Mouse (Mus musculus) cerebellum, adult 18-20 months (tissue): ENCODE results near the gene Klhdc4.
A peak's percentile ranks its signal among the peaks of the same experiment; 100 is the strongest.

Experiments
- DNase-seq, 2 experiments: peaks; one replicate each; pipeline ENCODE4 v3.0.0; 2021

Klhdc4 gene

DNA sequence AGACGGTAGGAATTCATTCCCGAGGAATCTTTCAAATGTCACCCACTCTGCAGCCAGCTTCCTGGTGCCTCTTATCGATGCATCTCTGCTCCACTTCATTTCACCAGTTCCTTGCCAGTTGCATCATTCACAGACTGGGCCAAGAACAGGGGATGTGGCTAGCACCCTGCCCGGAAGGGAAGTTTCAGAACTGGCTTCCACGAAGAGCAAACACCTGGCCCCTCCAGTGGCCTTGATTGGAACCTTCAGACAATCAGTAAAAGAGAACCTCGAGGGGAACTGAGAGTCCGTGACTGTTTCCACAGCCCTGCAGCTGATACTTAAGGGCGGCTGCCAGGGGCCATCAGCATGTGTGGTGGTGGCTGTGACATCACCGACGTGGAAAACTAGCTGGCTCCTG, 19.1 kb upstream of the Klhdc4 start:
- DNase-seq = no peak

DNA sequence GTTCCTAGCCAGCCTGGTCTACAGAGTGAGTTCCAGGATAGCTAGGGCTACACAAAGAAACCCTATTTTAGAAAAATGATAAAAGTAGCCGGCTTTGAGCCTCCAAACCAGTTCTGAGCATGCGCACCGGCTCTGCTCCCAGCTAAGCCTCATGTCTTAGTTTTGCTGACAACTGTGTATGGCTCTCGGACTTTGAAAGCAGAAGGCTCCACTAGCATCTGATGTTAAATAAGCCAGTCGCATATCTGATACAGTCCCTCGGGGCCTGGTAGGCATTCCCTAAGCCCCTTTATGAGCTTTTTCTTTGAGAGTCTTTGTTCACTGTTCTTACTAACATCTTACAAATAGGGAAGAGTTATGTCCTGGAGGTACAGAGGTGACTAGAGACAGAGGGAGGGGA, 18.6 kb upstream of the Klhdc4 start:
- no peak for DNase-seq

DNA sequence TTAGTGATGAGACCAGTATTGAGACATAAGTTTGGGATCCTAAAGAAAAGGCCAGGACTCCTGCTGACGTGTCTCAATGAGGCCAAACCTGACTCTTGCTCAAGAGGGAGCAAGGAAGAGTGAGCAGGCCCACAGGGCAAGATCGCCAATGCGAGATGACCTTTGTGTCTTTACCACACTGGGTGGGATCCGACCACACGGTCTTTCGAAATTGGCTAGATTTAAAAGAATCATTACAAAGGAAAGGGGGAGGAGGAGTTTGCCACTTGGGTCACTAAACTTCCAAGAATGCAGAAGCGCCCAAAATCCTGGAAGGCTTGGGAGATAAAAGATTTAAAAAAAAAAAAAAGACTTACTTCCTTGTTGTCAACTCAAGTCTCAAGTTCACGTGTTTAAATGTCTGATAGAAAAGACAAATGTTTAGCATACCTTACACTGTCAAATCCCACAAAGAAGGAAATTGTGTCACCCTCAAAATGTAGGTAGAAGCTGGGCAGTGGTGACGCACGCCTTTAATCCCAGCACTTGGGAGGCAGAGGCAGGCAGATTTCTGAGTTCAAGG, 18.0 kb upstream of the Klhdc4 start:
- DNase-seq = no peak

DNA sequence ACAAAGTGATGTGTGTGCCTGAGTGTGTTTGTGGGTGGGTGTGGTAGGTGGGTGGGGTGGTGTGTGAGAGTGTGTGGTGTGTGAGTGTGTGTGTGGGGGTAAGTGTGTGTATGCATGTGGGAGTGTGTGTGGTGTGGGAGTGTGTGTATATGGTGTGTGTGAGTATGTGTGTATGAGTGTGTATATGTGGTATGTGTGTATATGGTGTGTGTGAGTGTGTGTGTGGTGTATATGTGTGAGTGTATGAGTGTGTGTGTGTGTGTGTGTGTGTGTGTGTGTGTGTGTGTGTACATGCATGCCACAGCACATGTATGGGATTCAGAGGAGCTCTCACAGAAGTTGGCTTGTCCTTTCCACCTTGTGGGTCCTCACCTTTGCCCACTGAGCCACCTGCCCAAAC, 17.4 kb upstream of the Klhdc4 start:
- DNase-seq = no peak

DNA sequence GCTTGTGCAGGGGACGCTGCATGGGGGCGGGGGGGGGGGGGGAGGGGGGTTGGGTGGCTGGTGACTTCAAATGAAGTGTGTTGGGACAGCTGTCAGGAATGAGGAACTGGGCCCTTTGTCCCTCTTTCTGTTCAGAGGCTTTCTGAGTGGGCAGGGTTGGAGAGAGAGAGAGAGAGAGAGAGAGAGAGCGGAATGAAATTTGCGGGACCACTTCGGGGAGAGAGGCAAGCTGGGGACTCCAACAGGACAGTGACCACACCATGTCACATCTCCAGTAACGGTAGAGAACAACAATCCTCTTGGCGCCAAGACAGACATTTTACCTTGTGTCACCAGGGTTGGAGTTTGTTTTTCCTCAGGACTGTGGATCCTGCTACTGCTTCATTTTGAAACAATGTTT, 15.4 kb upstream of the Klhdc4 start:
- DNase-seq = no peak

DNA sequence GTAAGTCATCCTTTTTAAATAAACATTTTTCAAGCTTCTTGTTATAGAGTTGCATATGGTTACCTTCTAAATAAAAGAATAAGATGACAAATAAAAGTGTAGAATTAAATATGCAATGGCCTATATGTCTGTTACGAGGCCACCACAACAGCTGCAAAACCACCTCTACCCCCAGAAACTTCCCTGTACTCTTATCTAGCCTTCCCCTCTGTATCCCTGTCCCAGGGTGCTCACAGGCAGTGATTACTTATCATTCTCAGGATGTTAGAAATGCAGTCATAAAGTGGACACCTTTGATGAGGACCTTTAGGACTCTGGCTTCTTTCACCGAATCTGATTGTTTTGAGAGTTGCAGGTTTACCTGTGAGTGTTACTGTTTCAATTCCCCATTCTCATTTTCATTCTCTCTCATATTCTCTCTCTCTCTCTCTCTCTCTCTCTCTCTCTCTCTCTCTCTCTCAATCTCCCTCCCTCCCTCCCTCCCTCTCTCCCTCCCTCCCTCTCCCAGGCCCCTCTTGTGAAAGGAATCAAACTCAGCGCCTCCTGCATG, 13.9 kb upstream of the Klhdc4 start:
- no peak for DNase-seq

DNA sequence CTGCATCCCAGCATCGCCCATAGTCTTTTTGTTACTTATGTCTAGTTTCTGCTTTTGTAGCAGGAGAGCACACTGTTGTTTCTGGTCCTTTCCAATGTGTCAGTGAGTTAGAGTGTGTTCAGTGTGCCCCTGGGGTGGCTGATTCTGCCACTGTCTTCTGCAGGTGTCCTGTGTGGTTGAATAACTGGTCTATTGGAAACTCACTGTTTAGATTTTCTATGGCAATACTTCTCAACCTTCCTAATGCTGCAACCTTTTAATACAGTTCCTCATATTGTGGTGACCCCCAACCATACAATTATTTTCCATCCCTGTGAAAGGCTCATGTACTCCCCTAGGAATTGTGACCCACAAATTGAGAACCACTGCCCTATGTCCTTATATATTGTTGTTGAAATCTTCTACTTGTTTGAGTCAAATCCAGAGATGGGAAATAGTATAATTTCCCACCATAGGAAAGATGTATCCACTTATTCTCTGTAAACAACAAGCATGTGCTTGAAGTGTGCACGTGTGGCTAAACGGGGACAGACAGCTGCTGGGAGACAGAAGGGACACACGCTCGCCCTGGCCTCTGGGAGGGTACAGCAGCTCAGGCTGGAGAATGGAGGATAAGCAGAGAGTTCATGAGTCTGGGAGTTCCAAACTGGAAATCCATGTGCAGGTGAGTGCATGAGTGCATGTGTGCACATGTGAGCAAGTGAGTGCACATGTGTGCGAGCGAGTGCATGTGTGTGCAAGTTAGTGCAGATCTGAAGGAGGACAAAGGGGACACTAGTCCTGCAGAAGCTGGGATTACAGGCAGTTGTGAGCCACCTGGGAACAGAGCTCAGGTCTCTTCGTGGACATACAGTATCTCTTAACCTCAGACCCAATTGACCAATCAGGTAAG, 12.9 kb upstream of the Klhdc4 start:
- DNase-seq = no peak

DNA sequence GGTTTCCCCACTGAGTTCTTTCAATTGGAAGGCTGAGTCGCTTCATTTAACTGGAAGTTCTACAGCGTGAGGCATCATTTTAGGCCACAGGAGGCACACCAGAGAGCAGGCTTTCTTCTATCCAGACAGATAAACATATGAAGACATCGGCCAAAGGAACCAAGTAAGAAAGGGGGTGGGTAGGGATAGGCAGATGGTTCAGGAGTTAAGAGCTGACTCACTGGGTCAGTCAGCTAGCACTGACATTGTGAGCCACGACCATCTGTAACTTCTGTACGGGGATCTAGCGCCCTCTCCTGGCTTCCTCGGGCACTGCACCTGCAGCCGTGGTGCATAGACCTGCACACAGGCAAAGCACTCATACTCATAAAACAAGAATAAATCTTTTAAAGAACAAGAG, 11.9 kb upstream of the Klhdc4 start:
- DNase-seq = peak; percentile 85 to 91

DNA sequence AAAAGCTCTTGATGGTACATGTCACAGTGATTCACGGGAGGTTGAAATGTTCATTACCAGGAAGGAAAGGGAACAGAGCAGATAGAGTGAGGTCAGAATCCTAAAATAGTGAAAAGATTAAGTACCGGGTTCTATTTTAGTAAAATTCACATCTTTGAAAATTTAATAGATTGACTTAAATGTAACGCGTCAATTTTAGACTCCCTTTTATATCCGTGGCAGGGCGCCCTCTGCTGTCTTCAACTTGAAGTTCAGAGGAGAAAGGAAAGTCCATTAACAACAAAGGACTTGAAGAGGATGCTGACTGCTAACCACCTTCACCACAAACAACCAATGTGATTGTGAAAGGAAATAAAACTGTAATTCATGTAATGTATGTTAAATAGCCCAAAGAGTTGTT, 3.1 kb upstream of the Klhdc4 start:
- DNase-seq = peak; percentile 84 to 88

DNA sequence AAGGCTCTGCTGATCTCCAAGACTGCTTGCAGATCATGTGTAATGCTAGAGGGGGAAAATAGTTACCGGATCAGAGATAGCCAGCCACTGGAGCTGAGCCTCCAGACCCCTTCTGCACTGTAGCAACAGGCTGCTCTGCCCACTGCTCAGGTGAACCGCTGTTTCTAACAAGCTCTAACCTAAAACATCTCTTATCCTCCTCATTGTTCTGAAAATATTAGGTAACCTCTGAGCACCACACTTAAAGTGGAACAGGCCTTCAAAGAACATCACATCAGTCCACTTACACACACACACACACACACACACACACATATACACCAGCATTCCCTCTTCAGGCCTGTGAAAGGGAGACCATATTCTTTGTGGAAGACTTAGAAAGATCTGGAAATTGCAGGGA, 2.7 kb upstream of the Klhdc4 start:
- DNase-seq = no peak

DNA sequence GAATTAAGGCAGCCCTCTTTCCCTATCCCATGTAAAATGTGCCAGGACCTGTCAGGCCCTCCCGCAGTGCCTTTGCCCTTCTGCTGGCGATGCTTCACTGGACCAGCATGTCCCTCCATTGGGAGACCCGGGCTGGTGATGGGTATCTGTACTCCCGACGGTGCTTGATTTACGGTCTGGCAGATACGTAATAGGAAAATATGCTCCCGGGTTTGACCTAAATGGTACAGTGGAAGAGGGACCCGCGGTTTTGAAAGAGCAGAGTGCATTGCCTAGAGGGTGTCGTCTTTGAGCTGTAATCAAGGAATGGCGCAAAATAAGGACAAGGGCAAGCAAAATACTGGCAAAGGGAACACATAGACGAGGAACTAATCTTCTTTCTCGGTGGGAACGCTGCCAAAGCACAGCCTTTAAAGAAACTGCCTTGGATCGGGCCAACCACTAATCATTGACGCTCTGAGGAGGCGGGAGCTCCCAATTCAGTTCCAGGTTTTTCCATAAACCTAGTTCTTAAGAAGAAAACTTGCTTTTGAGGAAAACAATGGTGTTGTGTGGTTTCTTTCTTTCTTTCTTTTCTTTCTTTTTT, 501 bp upstream of the Klhdc4 start:
- DNase-seq = no peak

DNA sequence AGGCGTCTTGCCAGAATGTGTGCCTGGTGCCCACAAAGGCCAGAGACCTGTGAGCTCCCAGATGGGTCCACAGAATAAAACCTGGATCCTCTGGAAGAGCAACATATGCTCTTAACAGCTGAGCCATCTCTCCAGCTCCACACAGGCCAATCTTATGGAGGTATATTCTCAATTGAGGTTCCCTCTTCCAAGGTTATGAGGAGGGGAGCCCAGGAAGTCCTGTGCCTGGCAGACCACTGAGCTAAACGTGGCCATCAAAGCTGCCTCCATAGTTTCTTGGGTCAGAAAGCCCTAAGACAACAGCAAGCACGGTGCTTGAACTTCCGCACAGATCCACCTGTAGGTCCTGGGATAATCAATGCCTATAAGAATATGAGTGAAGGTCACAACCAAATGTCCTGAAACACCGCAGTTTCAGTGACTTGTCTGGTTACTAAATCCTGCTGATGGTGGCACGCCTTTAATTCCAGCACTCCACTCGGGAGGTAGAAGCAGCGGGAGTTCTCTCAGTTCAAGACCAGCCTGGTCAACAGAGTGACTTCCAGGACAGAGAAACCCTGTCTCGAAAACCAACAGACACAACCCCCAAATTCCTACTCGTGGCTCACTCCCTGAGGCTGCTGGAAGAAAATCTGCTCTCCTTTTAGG, 869 bp downstream of the Klhdc4 start:
- no peak for DNase-seq

DNA sequence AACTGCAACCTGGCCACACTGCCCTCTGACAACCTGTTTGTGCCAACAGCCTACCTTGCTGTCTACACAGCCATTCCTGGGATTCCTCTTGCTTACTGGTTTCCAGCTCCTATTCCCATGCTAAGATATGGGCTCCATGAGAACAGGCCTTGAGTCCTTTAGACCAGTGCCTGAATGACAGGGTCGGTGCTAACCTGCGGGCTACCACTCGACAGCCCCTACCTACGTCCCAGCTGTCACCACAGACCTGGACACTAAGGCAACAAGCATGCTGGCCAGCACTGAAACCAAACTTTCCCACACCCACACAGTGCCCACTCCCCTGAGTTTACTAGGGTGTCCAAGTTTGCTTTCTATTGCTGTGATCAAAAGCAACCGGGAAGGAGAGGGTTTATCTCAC, 1.6 kb downstream of the Klhdc4 start:
- DNase-seq = no peak

DNA sequence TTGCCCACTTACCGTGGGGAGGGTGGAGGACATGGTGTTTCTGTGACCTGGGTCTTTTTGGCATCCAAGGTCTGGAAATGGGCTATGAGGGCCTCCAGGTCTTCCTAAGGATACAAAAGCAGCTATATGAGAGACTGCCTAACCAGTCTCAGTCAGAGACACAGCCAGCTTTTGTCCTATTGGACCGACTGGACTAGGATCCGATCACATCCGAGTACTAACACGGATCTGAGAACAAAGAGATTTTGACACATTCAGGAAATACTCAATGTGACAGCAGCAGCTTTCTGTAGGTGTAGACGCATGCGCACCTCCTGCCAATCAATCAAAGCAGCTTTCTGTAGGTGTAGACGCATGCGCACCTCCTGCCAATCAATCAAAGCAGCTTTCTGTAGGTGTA, 7.6 kb downstream of the Klhdc4 start:
- DNase-seq = no peak

DNA sequence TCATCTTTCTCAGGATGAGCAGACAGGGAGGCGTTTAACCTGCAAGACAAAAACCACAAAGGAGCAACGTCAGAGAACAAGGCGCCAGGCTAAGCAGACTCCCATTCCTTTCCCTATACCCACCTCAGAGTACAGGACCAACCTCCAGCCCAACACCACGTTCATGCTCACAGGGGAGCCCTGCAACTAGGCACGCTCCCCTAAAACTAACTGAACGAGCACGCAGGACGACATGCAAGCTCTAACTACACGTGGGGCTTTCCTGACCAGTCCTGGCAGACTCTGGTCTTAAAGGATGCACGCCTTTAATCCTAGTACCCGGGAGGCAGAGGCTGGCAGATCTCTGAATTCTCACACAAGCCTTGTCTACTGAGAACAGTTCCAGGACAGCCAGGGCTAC, 8.0 kb downstream of the Klhdc4 start:
- DNase-seq = no peak

DNA sequence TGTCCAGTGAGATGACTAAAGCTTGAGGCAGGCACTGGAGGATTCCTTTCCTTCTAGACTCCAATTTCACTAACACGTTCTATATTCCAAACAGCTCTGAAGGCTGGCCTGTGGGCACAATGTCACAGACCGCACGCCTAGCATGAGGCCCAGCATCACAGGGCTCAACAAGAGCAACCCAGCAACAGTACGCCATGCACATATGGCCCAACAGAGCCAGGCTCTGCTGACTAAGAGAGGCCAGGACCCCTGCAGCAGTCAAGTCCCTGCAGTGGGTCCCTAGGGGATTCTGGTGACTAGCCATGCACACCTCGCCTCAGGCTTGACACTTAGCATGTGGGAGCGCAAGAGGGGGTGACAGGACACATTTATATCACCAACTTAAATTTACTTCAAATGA, 8.5 kb downstream of the Klhdc4 start:
- DNase-seq = no peak

DNA sequence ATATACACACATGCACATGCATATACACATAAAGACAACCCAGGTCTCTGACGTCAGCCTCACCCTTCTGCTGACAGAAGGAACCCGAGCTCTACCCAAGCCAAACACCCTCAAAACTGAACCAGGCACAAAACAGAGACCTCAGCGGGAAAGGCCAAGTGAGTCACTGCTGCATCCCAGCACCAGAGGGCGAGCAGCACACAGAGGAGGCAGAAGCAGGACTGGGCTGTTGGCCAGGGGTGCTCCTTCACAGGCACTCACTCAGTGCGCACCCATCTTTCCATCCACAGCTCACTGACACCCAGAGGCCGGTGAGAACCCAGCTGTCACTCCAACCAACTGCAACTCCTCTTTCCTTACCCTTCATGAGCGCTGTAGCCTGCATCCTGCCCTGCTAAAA, 11.1 kb downstream of the Klhdc4 start:
- no peak for DNase-seq

DNA sequence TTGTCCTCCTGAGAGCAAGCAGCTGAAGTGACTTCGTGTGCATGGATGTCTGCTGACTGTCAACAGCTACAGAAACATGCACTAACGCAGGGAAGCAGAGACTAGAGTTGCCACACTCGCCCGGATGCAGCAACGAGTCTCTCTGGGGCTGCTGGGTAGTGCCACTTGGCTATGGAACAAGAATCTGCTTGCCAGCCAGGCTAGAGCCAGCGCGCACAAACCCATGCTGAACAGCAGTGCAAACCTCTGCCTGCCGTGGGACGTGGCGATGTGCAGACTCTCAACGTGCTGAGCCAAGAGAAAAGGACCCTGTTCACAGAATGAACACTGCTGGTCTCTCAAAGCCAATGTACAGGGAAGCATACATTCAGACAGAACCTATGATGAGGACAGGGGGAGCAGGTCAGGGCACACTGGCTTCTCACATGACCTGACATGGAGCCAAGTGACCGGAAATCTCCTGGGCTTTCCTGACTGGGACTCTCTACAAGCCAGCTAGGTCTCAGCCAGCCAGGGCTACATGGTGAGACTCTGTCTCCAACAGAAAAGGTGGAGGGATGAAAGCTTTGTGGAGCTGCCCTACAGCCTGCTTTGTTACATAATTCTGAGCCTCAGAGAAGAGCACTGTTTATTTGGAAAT, 17.3 kb downstream of the Klhdc4 start:
- DNase-seq = no peak

DNA sequence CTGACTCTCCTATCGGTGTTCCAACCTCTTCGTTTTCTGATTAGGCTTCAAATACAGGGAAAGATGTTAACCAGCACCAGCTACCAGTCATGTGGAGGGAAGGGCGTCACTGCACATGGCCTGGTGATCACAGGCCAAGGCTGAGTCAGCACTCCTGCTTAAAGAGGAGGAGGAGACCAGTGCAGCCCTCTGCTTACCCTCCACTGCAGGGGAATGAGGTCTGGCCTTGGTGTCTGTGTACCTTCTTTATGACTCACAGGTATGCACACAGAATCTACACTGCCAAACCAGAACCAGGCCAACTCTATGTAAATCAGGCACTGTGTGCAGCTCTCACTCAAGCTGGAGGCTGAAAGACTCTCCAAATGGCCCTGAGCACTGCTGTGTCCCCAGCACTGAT, 17.9 kb downstream of the Klhdc4 start:
- no peak for DNase-seq

DNA sequence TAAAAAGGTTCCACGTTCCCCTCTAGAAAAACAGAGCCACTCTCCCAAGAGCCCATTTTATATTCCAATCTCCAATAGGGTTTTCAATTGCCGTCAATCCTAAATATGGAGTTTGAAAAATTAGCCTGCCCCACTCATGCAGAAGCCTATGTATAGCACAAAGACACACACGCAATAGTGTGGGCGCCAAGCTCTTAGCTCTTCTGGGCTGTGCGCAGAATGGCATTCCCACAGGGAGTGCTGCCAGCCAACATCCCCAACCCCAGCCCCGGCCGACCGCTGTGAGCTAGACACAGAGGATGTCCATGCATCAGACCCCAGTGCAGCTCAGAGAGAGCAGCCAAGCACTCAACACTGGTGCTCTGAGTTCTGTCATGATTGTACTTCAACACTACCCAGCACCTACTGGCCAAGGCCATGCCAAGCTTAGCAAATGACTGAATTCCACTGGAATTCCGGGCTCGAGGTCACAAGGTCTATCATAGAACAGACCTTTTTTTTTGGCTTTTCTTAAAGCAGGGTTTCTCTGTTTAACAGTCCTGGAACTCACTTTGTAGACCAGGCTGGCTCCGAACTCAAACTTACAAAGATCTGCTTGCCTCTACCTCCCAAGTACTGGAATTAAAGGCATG, 19.7 kb downstream of the Klhdc4 start:
- DNase-seq = no peak

DNA sequence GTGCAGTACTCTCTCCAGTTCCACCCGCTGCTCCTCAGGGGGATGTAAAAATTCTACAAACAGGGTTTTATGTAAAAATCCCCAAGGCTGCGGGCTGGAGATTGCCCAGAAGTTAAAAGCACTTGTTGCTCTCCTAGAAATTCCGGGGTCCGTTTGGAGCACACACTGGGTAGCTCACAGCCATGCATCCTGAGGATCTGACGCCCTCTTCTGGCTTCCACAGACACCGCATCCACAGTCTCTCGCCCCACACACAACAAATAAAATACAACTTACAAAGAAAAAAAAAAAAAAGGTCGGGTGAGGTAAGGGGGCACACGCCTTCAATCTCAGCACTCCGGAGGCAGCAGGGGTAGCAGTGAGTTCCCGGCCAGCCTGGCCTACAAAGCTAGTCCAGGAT, 21.3 kb downstream of the Klhdc4 start:
- no peak for DNase-seq

DNA sequence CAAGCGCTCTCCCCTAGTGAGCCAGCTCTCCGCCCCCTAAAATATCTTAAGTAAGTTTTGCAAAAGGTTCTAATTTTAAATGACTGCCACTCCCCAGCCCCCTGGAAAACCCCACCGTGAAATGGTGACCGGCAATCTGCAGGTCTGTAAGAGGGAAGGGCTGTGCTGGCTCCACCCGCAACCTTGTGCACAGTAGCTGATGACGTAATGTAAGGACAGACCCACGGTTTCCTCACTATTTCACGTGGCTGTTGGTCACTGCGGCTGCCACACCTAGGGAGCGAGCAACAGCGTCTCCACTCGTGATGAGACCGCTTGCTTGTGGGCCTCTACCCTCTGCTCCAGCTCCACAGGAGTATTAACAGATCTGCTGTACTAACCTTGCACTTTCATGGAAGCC, 23.2 kb downstream of the Klhdc4 start:
- no peak for DNase-seq

DNA sequence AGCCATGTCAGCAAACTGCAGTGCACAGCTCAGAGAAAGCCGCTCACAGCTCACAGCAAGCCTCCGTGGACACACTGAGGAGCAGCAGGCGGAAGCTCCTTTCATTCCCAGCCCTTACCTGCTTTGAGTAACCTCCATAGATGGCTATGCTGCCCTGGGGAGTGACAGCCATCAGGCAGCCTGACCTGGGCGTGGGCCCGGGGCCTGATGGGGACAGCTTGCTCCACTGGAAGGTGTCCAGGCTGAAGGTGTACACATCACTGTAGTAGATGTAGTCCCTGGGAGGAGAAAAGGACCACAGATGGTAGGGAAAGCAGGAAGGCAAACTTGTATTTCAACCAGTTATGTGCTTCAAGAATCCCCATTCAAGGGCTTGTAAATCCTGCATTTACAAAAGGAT, 24.5 kb downstream of the Klhdc4 start:
- DNase-seq = peak in 1 of 2 experiments; percentile 56
